Mouse (Mus musculus) brain, embryonic 14.5 days (tissue): ENCODE measurements around the gene Mavs.

ENCODE experiments used
- CTCF ChIP-seq: fragments of 200-500 bp; IDR thresholded peaks from 2 replicates; pipeline ENCODE4 v1.5.1; 2012; ENCODE audit warnings: inconsistent platforms, mild to moderate bottlenecking, moderate library complexity, borderline replicate concordance; ENCODE audit not compliant: insufficient read depth, insufficient read length; ENCODE audit errors: extremely low read depth
- POLR2A ChIP-seq: fragments of 200-500 bp; IDR thresholded peaks from 2 replicates; pipeline ENCODE4 v1.6.1; 2012; ENCODE audit warnings: mild to moderate bottlenecking, inconsistent platforms, borderline replicate concordance; ENCODE audit not compliant: poor library complexity, insufficient read depth, insufficient read length, severe bottlenecking; ENCODE audit errors: extremely low read depth

DNA sequence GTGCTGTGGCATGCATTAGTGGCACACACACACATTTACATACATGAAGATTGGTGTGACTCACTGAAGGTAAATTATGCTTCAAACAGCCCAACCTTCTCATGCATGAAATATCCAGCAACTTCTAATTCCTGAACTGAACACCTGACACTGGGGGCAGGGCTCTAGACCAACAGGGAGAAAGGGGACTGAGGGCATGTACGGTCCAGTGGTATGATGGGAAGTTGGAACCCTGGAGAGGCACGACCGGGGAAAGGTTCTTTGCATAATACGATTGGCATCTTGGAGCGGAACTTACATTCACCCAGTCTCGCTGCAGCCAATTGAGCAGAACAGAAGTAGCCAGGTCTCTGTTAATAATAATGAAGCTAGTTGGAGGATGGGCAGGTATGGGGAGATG lies 8.7 kb upstream of the Mavs start:
- TF ChIP-seq CTCF, result no peak
- TF ChIP-seq POLR2A, result no peak
